Mouse (Mus musculus) lung, postnatal 25 days (tissue): ENCODE measurements around the gene Sestd1.

ENCODE experiments used
- DNase-seq: peaks from one replicate; pipeline ENCODE4 v3.0.0; 2022; ENCODE audit warnings: low spot score

The Sestd1 gene

GRCm38 (mm10) chr2:77212885-77213284, 67.5 kb downstream of the Sestd1 start:
- DNase-seq, result no peak

GRCm38 (mm10) chr2:77206951-77207350, 73.4 kb downstream of the Sestd1 start:
- DNase-seq, result no peak

GRCm38 (mm10) chr2:77203916-77204315, 76.5 kb downstream of the Sestd1 start:
- no peak for DNase-seq

GRCm38 (mm10) chr2:77201900-77202299, 78.5 kb downstream of the Sestd1 start:
- DNase-seq, result no peak

- DNase-seq, result no peak
Measured at GRCm38 (mm10) chr2:77200958-77201614, 79.3 kb downstream of the Sestd1 start.

- DNase-seq, result no peak
Measured at GRCm38 (mm10) chr2:77200379-77200778, 80.0 kb downstream of the Sestd1 start.

GRCm38 (mm10) chr2:77198246-77198645, 82.1 kb downstream of the Sestd1 start:
- DNase-seq, result no peak

- DNase-seq, result no peak
Measured at GRCm38 (mm10) chr2:77196819-77197218, 83.6 kb downstream of the Sestd1 start.

- no peak for DNase-seq
Measured at GRCm38 (mm10) chr2:77195056-77195455, 85.3 kb downstream of the Sestd1 start.

- no peak for DNase-seq
Measured at GRCm38 (mm10) chr2:77191811-77192210, 88.6 kb downstream of the Sestd1 start.

- DNase-seq, result no peak
Measured at GRCm38 (mm10) chr2:77190891-77191290, 89.5 kb downstream of the Sestd1 start.

GRCm38 (mm10) chr2:77190301-77190700, 90.1 kb downstream of the Sestd1 start:
- no peak for DNase-seq

- no peak for DNase-seq
Measured at GRCm38 (mm10) chr2:77189671-77190070, 90.7 kb downstream of the Sestd1 start.

- DNase-seq, result no peak
Measured at GRCm38 (mm10) chr2:77187501-77187900, 92.9 kb downstream of the Sestd1 start.

GRCm38 (mm10) chr2:77186912-77187311, 93.5 kb downstream of the Sestd1 start:
- DNase-seq, result no peak

- no peak for DNase-seq
Measured at GRCm38 (mm10) chr2:77184049-77184571, 96.3 kb downstream of the Sestd1 start.

GRCm38 (mm10) chr2:77183646-77184045, 96.7 kb downstream of the Sestd1 start:
- DNase-seq, result no peak

GRCm38 (mm10) chr2:77182996-77183380, 97.4 kb downstream of the Sestd1 start:
- DNase-seq, result no peak

- DNase-seq, result no peak
Measured at GRCm38 (mm10) chr2:77182271-77182995, 98.0 kb downstream of the Sestd1 start.

GRCm38 (mm10) chr2:77177472-77177871, 102.9 kb downstream of the Sestd1 start:
- no peak for DNase-seq

- DNase-seq, result no peak
Measured at GRCm38 (mm10) chr2:77176413-77176812, 104.0 kb downstream of the Sestd1 start.

- DNase-seq, result no peak
Measured at GRCm38 (mm10) chr2:77175411-77175810, 105.0 kb downstream of the Sestd1 start.

- peak; percentile 31 for DNase-seq
Measured at GRCm38 (mm10) chr2:77174313-77174712, 106.1 kb downstream of the Sestd1 start.
